8 mouse cellular contexts compared by ENCODE assay signal in the genomic region with DNA sequence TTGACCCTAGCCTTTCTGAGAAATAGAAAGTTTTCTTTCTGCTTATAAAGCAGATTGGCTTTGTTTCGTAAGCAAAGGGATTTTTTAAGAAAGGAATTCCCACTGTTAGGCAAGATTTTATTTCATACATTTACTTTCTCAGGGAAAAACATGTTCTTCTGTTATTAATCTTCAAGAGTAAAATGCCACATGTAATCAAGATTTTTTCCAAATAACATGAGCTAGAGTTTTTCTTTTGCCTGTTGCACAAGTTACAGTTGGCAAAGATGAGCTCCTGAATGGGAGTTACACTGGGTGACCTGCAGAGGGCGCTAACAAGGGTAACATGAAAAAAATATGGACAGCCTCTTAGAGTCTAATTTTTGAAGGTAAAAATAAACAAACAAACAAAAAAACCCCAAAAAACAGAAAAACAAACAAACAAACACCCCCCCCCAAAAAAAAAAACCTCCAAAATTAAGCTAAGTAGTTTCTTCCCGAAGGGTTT.
DNase-seq lines count a peak whose midpoint lies in the region; ATAC-seq lines count a peak whose summit lies in the region.

No protein-coding gene starts in this region.

- ATAC-seq in kidney, embryonic 14.5 days (ENCODE audit: low FRiP score, low TSS enrichment), result no peak

- no peaks in the 10 kb centered on the region for H3K9me3 ChIP-seq in kidney, embryonic 14.5 days (ENCODE audit: control insufficient read depth, low read length)
- H3K9me3 ChIP-seq in limb, embryonic 10.5 days (replicated peaks), result no peaks in the 10 kb centered on the region

- H3K4me3 ChIP-seq in kidney, embryonic 14.5 days (ENCODE audit: low read length), result no peak overlapping the region
- no peak overlapping the region for H3K4me3 ChIP-seq in limb, embryonic 10.5 days

- no peaks in the 10 kb centered on the region for H3K4me1 ChIP-seq in kidney, embryonic 14.5 days (ENCODE audit: control insufficient read depth, insufficient read depth, low read length)
- peaks cover 67% of the 10 kb centered on the region for H3K4me1 ChIP-seq in limb, embryonic 10.5 days

- no peak overlapping the region for H3K9ac ChIP-seq in kidney, embryonic 14.5 days (ENCODE audit: low read depth, low read length)

- H3K27me3 ChIP-seq in kidney, embryonic 14.5 days (ENCODE audit: control insufficient read depth, insufficient read depth, low read length), result no peaks in the 10 kb centered on the region
- H3K27me3 ChIP-seq in limb, embryonic 10.5 days (ENCODE audit: low read depth, poor library complexity, severe bottlenecking), result no peaks in the 10 kb centered on the region

- H3K36me3 ChIP-seq in kidney, embryonic 14.5 days (ENCODE audit: control insufficient read depth, insufficient read depth, low read length), result no peaks in the 10 kb centered on the region
- no peaks in the 10 kb centered on the region for H3K36me3 ChIP-seq in limb, embryonic 10.5 days

- H3K27ac ChIP-seq in kidney, embryonic 14.5 days (ENCODE audit: low read depth, low read length), result no peak overlapping the region
- H3K27ac ChIP-seq in limb, embryonic 10.5 days, result peak overlapping the region; percentile 84; the same call in 1 of the 2 replicates

- no peak overlapping the region for H3K4me2 ChIP-seq in kidney, embryonic 14.5 days (replicated peaks; ENCODE audit: low read depth, low read length)

- peak; percentile 67 for DNase-seq in adrenal gland, postnatal 14 days
- no peak for DNase-seq in adrenal gland, postnatal 4 days (ENCODE audit: low spot score in 2 of 2)
- peak; percentile 44 to 46 for DNase-seq in kidney, postnatal 4 days
- DNase-seq in adipocyte (ENCODE audit: low spot score), result peak; percentile 87
- DNase-seq in limb, embryonic 10.5 days (ENCODE audit: low spot score), result no peak
- no peak for DNase-seq in spleen, postnatal 14 days (ENCODE audit: low spot score in 2 of 2)
- no peak for DNase-seq in thymus, postnatal 36 days

- WGBS in kidney, embryonic 14.5 days, result 68% methylated on average over 3 of the region's 3 CpGs
- WGBS in limb, embryonic 10.5 days, result 76% methylated on average over 3 of the region's 3 CpGs

Comparison
In these comparisons a context has a peak if more than half of its experiments do, and no peak if none do; other contexts are left out.
1. DNase-seq: peak in adrenal gland, postnatal 14 days (single experiment), kidney, postnatal 4 days (2 of 2) and adipocyte (single experiment); none in adrenal gland, postnatal 4 days (0 of 2), limb, embryonic 10.5 days (single experiment), spleen, postnatal 14 days (0 of 2) and thymus, postnatal 36 days (0 of 2).